Comparison of ENCODE assay signal across 26 mouse cellular contexts in genomic region chr11:104435141-104435540, GRCm38 (mm10). TPM values are rescaled to one million over a fixed set of nuclear protein-coding genes. Genes with fewer than 3 reads are reported as not detected.
A peak's percentile ranks its signal among the peaks of the same experiment; 100 is the strongest.
DNase-seq lines count a peak whose midpoint lies in the region; ATAC-seq and TF ChIP-seq lines count a peak whose summit lies in the region.
"Had no signal": no experiment of that assay in that cellular context is flagged by ENCODE, and none has a peak within 500 bp of the region (broad histone marks: within the 10 kb centered on the region; RNA-seq: fewer than 3 reads in every experiment).

No protein-coding gene starts in this region.

- TF ChIP-seq CTCF in kidney, postnatal 0 days (IDR thresholded peaks at IDR 0.05; ENCODE audit: low read depth) = no peak

- no peaks in the 10 kb centered on the region for H3K9me3 ChIP-seq in kidney, postnatal 0 days (replicated peaks; ENCODE audit: low read length)
- H3K9me3 ChIP-seq in midbrain, embryonic 11.5 days (ENCODE audit: control insufficient read depth, low read length) = no peaks in the 10 kb centered on the region
- no peaks in the 10 kb centered on the region for H3K9me3 ChIP-seq in midbrain, embryonic 10.5 days (replicated peaks)
- no peaks in the 10 kb centered on the region for H3K9me3 ChIP-seq in forebrain, embryonic 16.5 days (ENCODE audit: control insufficient read depth, low read length)
- H3K9me3 ChIP-seq: forebrain, embryonic 10.5 days; forebrain, embryonic 13.5 days; heart, embryonic 12.5 days; heart, embryonic 15.5 days; hindbrain, embryonic 10.5 days; hindbrain, embryonic 13.5 days; intestine, embryonic 15.5 days had no signal

- no peaks in the 10 kb centered on the region for H3K36me3 ChIP-seq in kidney, postnatal 0 days (ENCODE audit: insufficient read depth, low read length)
- no peaks in the 10 kb centered on the region for H3K36me3 ChIP-seq in midbrain, embryonic 11.5 days (ENCODE audit: control insufficient read depth, insufficient read depth, low read length)
- peaks cover 9% of the 10 kb centered on the region for H3K36me3 ChIP-seq in midbrain, embryonic 10.5 days
- H3K36me3 ChIP-seq in forebrain, embryonic 16.5 days (ENCODE audit: control insufficient read depth, insufficient read depth) = no peaks in the 10 kb centered on the region
- H3K36me3 ChIP-seq: heart, embryonic 12.5 days; heart, embryonic 15.5 days; hindbrain, embryonic 13.5 days; intestine, embryonic 15.5 days had no signal

- H3K9ac ChIP-seq in kidney, postnatal 0 days (ENCODE audit: low read depth, low read length) = no peak overlapping the region
- no peak overlapping the region for H3K9ac ChIP-seq in midbrain, embryonic 11.5 days (ENCODE audit: low read length)
- no peak overlapping the region for H3K9ac ChIP-seq in forebrain, embryonic 16.5 days (replicated peaks; ENCODE audit: low read depth, low read length)
- H3K9ac ChIP-seq: forebrain, embryonic 13.5 days; forebrain, postnatal 0 days; heart, embryonic 12.5 days; heart, embryonic 15.5 days; hindbrain, embryonic 13.5 days; intestine, embryonic 15.5 days had no signal

- H3K27me3 ChIP-seq in kidney, postnatal 0 days (ENCODE audit: insufficient read depth, low read length) = no peaks in the 10 kb centered on the region
- H3K27me3 ChIP-seq in midbrain, embryonic 11.5 days (ENCODE audit: control insufficient read depth, insufficient read depth, low read length) = no peaks in the 10 kb centered on the region
- no peaks in the 10 kb centered on the region for H3K27me3 ChIP-seq in midbrain, embryonic 10.5 days (ENCODE audit: low read depth, poor library complexity, severe bottlenecking)
- H3K27me3 ChIP-seq in forebrain, embryonic 16.5 days (replicated peaks; ENCODE audit: control insufficient read depth, insufficient read depth, low read length) = no peaks in the 10 kb centered on the region
- H3K27me3 ChIP-seq: forebrain, embryonic 13.5 days; heart, embryonic 12.5 days; heart, embryonic 15.5 days; hindbrain, embryonic 13.5 days; intestine, embryonic 15.5 days had no signal

- no peak overlapping the region for H3K4me2 ChIP-seq in kidney, postnatal 0 days (ENCODE audit: low read length)
- H3K4me2 ChIP-seq in midbrain, embryonic 11.5 days = no peak overlapping the region
- H3K4me2 ChIP-seq in forebrain, embryonic 16.5 days (ENCODE audit: low read length) = no peak overlapping the region
- H3K4me2 ChIP-seq: forebrain, embryonic 13.5 days; heart, embryonic 12.5 days; heart, embryonic 15.5 days; hindbrain, embryonic 13.5 days; intestine, embryonic 15.5 days had no signal

- DNase-seq in kidney, postnatal 0 days (ENCODE audit: low spot score) = no peak
- DNase-seq in kidney, postnatal 36 days = no peak
- peak; percentile 56 for DNase-seq in midbrain, embryonic 11.5 days (ENCODE audit: low spot score, missing footprints)
- DNase-seq in midbrain, embryonic 10.5 days (ENCODE audit: low spot score) = no peak
- DNase-seq in Muller cell, postnatal 12 days (ENCODE audit: inconsistent ontology term) = peak; percentile 53
- no peak for DNase-seq in heart, adult 11 months
- DNase-seq: adrenal gland, adult 8-10 months; adrenal gland, postnatal 25 days; cerebellum, adult 11-12 months; cerebellum, adult 9-10 months; cerebellum, postnatal 14 days; forebrain, postnatal 0 days; gastrocnemius, postnatal 25 days; heart, postnatal 10 days; heart, postnatal 36 days had no signal

- 0 out of 2 replicates have a peak overlapping the region, but pooled peaks have one; percentile 19 for H3K27ac ChIP-seq in kidney, postnatal 0 days
- H3K27ac ChIP-seq in midbrain, embryonic 11.5 days (ENCODE audit: low read depth, low read length) = no peak overlapping the region
- no peak overlapping the region for H3K27ac ChIP-seq in midbrain, embryonic 10.5 days (replicated peaks)
- H3K27ac ChIP-seq in forebrain, embryonic 16.5 days (ENCODE audit: low read length) = no peak overlapping the region
- H3K27ac ChIP-seq: forebrain, embryonic 10.5 days; forebrain, embryonic 13.5 days; heart, embryonic 15.5 days; hindbrain, embryonic 10.5 days; hindbrain, embryonic 13.5 days; intestine, embryonic 15.5 days had no signal

- 41% methylated on average over 1 of the region's 1 CpGs for WGBS in kidney, postnatal 0 days
- 89% methylated on average over 1 of the region's 1 CpGs for WGBS in midbrain, embryonic 11.5 days
- WGBS in midbrain, embryonic 10.5 days = 89% methylated on average over 1 of the region's 1 CpGs
- WGBS in forebrain, embryonic 16.5 days = 88% methylated on average over 1 of the region's 1 CpGs

- no peak overlapping the region for H3K4me3 ChIP-seq in kidney, postnatal 0 days (replicated peaks; ENCODE audit: low read depth, low read length)
- H3K4me3 ChIP-seq in midbrain, embryonic 11.5 days (ENCODE audit: low read depth, low read length) = no peak overlapping the region
- H3K4me3 ChIP-seq in midbrain, embryonic 10.5 days = no peak overlapping the region
- no peak overlapping the region for H3K4me3 ChIP-seq in forebrain, embryonic 16.5 days (replicated peaks; ENCODE audit: low read length)
- H3K4me3 ChIP-seq: forebrain, embryonic 10.5 days; forebrain, embryonic 13.5 days; heart, embryonic 12.5 days; heart, embryonic 15.5 days; hindbrain, embryonic 10.5 days; hindbrain, embryonic 13.5 days; intestine, embryonic 15.5 days had no signal

- 0 out of 2 replicates have a peak, but pooled peaks cover 4% of the 10 kb centered on the region for H3K4me1 ChIP-seq in kidney, postnatal 0 days (replicated peaks; ENCODE audit: insufficient read depth, low read length)
- H3K4me1 ChIP-seq in midbrain, embryonic 11.5 days (ENCODE audit: control insufficient read depth, insufficient read depth, low read length) = 0 out of 2 replicates have a peak, but pooled peaks cover 2% of the 10 kb centered on the region
- H3K4me1 ChIP-seq in midbrain, embryonic 10.5 days = peaks cover 23% of the 10 kb centered on the region
- H3K4me1 ChIP-seq in forebrain, embryonic 16.5 days (replicated peaks; ENCODE audit: control insufficient read depth, insufficient read depth, low read length) = peaks cover 17% of the 10 kb centered on the region

- no peak for ATAC-seq in kidney, postnatal 0 days (replicated peaks; ENCODE audit: low FRiP score, low read depth)
- no peak for ATAC-seq in midbrain, embryonic 11.5 days (ENCODE audit: low FRiP score)
- no peak for ATAC-seq in forebrain, embryonic 16.5 days
- ATAC-seq: activated CD4-positive, CD25-positive, alpha-beta regulatory T cell, adult 4 months; CD4-positive, CD25-positive, alpha-beta regulatory T cell, adult 4 months; forebrain, embryonic 13.5 days; forebrain, postnatal 0 days; hindbrain, embryonic 16.5 days; intestine, embryonic 15.5 days had no signal

RNA-seq across cellular contexts. Expression of gene Kansl1, which starts 33.5 kb away (rescaled TPM):
- 17.1 and 17.5 TPM in 2 replicates for polyA plus RNA-seq in kidney, postnatal 0 days (2015; fragmentation: Nextera tagmentation; extraction: Ambion mirVana)
- 31.7 and 32.9 TPM in 2 replicates for polyA plus RNA-seq in midbrain, embryonic 11.5 days (2014; fragmentation: Nextera tagmentation; extraction: Ambion mirVana)
- polyA plus RNA-seq in midbrain, embryonic 10.5 days (2016; fragmentation: Nextera tagmentation; extraction: Ambion mirVana) = 24.5 and 27.9 TPM in 2 replicates
- 32.5 and 32.7 TPM in 2 replicates for polyA plus RNA-seq in forebrain, embryonic 16.5 days (2015; fragmentation: Nextera tagmentation; extraction: Ambion mirVana)

Comparison
In these comparisons a context has a peak if more than half of its experiments do, and no peak if none do; other contexts are left out.
1. DNase-seq: peak in midbrain, embryonic 11.5 days (single experiment) and Muller cell, postnatal 12 days (single experiment); none in kidney, postnatal 0 days (single experiment), kidney, postnatal 36 days (0 of 2), midbrain, embryonic 10.5 days (single experiment) and heart, adult 11 months (single experiment).